Mouse (Mus musculus) ES-E14 (cell line): Measurements from ENCODE around the gene Rapgef2.

Source experiments
- CHD2 ChIP-seq: IDR thresholded peaks from 2 replicates; pipeline ENCODE4 v1.6.1; 2014; ENCODE audit warnings: mild to moderate bottlenecking, low read depth, low read length, inconsistent platforms
- ZNF384 ChIP-seq: IDR thresholded peaks from 2 replicates; pipeline ENCODE4 v1.6.1; 2012; ENCODE audit warnings: low read depth, low read length, inconsistent platforms

- TF ChIP-seq CHD2 (no peak), ZNF384 (no peak)
Observed at GRCm38 (mm10) chr3:79269872-79270271, 16.4 kb downstream of the Rapgef2 start.
